ENCODE assay signal across 8 mouse cellular contexts in genomic region chr8:4259125-4259804, GRCm38 (mm10). TPM values are rescaled to one million over a fixed set of nuclear protein-coding genes. Genes with fewer than 3 reads are reported as not detected.
A peak's percentile ranks its signal among the peaks of the same experiment; 100 is the strongest.
DNase-seq lines count a peak whose midpoint lies in the region; ATAC-seq and TF ChIP-seq lines count a peak whose summit lies in the region.

Ctxn1 (minus strand) TSS chr8:4259274.

- no peak for TF ChIP-seq CTCF in E14TG2a.4 (conservative IDR thresholded peaks at IDR 0.05; ENCODE audit: low read length)
- no peak for TF ChIP-seq CTCF in testis, adult 2 months (IDR thresholded peaks at IDR 0.05; ENCODE audit: control insufficient read depth, insufficient read depth, insufficient replicate concordance, low read depth, low read length)

- peak within 1 kb of the TSS; percentile 61 for H3K4me2 ChIP-seq in forebrain, embryonic 12.5 days
- peak within 1 kb of the TSS; percentile 91 for H3K4me2 ChIP-seq in heart, embryonic 16.5 days (ENCODE audit: low read depth, low read length)
- H3K4me2 ChIP-seq in liver, embryonic 16.5 days (ENCODE audit: low read depth, low read length) = peak within 1 kb of the TSS; percentile 100
- H3K4me2 ChIP-seq in neural tube, embryonic 13.5 days = peak within 1 kb of the TSS; percentile 72

- H3K27me3 ChIP-seq in E14TG2a.4 (ENCODE audit: insufficient read depth, low read length) = no peaks in the 10 kb centered on the region
- no peaks in the 10 kb centered on the region for H3K27me3 ChIP-seq in forebrain, embryonic 12.5 days
- no peaks in the 10 kb centered on the region for H3K27me3 ChIP-seq in heart, embryonic 16.5 days (ENCODE audit: control insufficient read depth, insufficient read depth, low read length)
- no peaks in the 10 kb centered on the region for H3K27me3 ChIP-seq in liver, embryonic 16.5 days (ENCODE audit: control insufficient read depth, insufficient read depth, low read depth, low read length)
- H3K27me3 ChIP-seq in neural tube, embryonic 13.5 days = no peaks in the 10 kb centered on the region
- H3K27me3 ChIP-seq in testis, adult 2 months (ENCODE audit: control insufficient read depth, insufficient read depth, low read length) = no peaks in the 10 kb centered on the region

- ATAC-seq in forebrain, embryonic 12.5 days (ENCODE audit: low FRiP score) = peak; percentile 94
- ATAC-seq in heart, embryonic 16.5 days (replicated peaks; ENCODE audit: extremely low read depth, insufficient read depth, low FRiP score) = peak; percentile 93
- peak; percentile 96 for ATAC-seq in liver, embryonic 16.5 days (ENCODE audit: low read depth)
- peak; percentile 92 for ATAC-seq in neural tube, embryonic 13.5 days (ENCODE audit: low read depth)

- peak within 1 kb of the TSS; percentile 97 for H3K27ac ChIP-seq in forebrain, embryonic 12.5 days
- peak within 1 kb of the TSS; percentile 52 for H3K27ac ChIP-seq in heart, embryonic 16.5 days (ENCODE audit: low read length)
- peak within 1 kb of the TSS; percentile 50; the same call in 1 of the 2 replicates for H3K27ac ChIP-seq in liver, embryonic 16.5 days (ENCODE audit: low read length)
- H3K27ac ChIP-seq in neural tube, embryonic 13.5 days (replicated peaks) = peak within 1 kb of the TSS; percentile 97
- peak within 1 kb of the TSS; percentile 84 for H3K27ac ChIP-seq in testis, adult 2 months (ENCODE audit: control insufficient read depth, insufficient read depth, low read depth, low read length)

- TF ChIP-seq POLR2A in testis, adult 2 months (IDR thresholded peaks at IDR 0.05; ENCODE audit: control insufficient read depth, low read depth, low read length) = peak; percentile 52; the same call in 1 of the 2 replicates

- H3K4me3 ChIP-seq in E14TG2a.4 (replicated peaks; ENCODE audit: low read length) = peak within 1 kb of the TSS; percentile 84
- peak within 1 kb of the TSS; percentile 83 for H3K4me3 ChIP-seq in forebrain, embryonic 12.5 days (replicated peaks)
- H3K4me3 ChIP-seq in heart, embryonic 16.5 days (ENCODE audit: low read length) = peak within 1 kb of the TSS; percentile 73
- peak within 1 kb of the TSS; percentile 67 for H3K4me3 ChIP-seq in liver, embryonic 16.5 days (ENCODE audit: low read depth, low read length)
- peak within 1 kb of the TSS; percentile 78 for H3K4me3 ChIP-seq in neural tube, embryonic 13.5 days
- peak within 1 kb of the TSS; percentile 91 for H3K4me3 ChIP-seq in testis, adult 2 months (ENCODE audit: control insufficient read depth, low read depth, low read length)

- H3K9me3 ChIP-seq in E14TG2a.4 (ENCODE audit: low read length) = no peaks in the 10 kb centered on the region
- no peaks in the 10 kb centered on the region for H3K9me3 ChIP-seq in forebrain, embryonic 12.5 days
- no peaks in the 10 kb centered on the region for H3K9me3 ChIP-seq in heart, embryonic 16.5 days (replicated peaks; ENCODE audit: control insufficient read depth, low read length)
- H3K9me3 ChIP-seq in liver, embryonic 16.5 days (replicated peaks; ENCODE audit: control insufficient read depth, low read length) = no peaks in the 10 kb centered on the region
- no peaks in the 10 kb centered on the region for H3K9me3 ChIP-seq in neural tube, embryonic 13.5 days

- peaks cover 87% of the 10 kb centered on the region for H3K36me3 ChIP-seq in E14TG2a.4 (ENCODE audit: insufficient read depth, low read length)
- H3K36me3 ChIP-seq in forebrain, embryonic 12.5 days (replicated peaks) = peaks cover 80% of the 10 kb centered on the region
- peaks cover 53% of the 10 kb centered on the region for H3K36me3 ChIP-seq in heart, embryonic 16.5 days (ENCODE audit: control insufficient read depth, insufficient read depth)
- peaks cover 5% of the 10 kb centered on the region for H3K36me3 ChIP-seq in liver, embryonic 16.5 days (ENCODE audit: control insufficient read depth, insufficient read depth)
- H3K36me3 ChIP-seq in neural tube, embryonic 13.5 days = peaks cover 75% of the 10 kb centered on the region
- no peaks in the 10 kb centered on the region for H3K36me3 ChIP-seq in testis, adult 2 months (ENCODE audit: control insufficient read depth, insufficient read depth, low read length)

- H3K4me1 ChIP-seq in E14TG2a.4 (replicated peaks; ENCODE audit: low read depth, low read length) = peaks cover 33% of the 10 kb centered on the region
- H3K4me1 ChIP-seq in forebrain, embryonic 12.5 days = peaks cover 32% of the 10 kb centered on the region
- H3K4me1 ChIP-seq in heart, embryonic 16.5 days (ENCODE audit: control insufficient read depth, insufficient read depth, low read length) = peaks cover 8% of the 10 kb centered on the region
- peaks cover 15% of the 10 kb centered on the region for H3K4me1 ChIP-seq in liver, embryonic 16.5 days (ENCODE audit: control insufficient read depth, low read depth, low read length)
- H3K4me1 ChIP-seq in neural tube, embryonic 13.5 days (replicated peaks) = peaks cover 41% of the 10 kb centered on the region
- H3K4me1 ChIP-seq in testis, adult 2 months (ENCODE audit: control insufficient read depth, insufficient read depth, low read length) = peaks cover 13% of the 10 kb centered on the region

- peak within 1 kb of the TSS; percentile 90 for H3K9ac ChIP-seq in forebrain, embryonic 12.5 days
- peak within 1 kb of the TSS; percentile 73 for H3K9ac ChIP-seq in heart, embryonic 16.5 days (ENCODE audit: low read length)
- H3K9ac ChIP-seq in liver, embryonic 16.5 days (ENCODE audit: low read depth, low read length) = peak within 1 kb of the TSS; percentile 60
- H3K9ac ChIP-seq in neural tube, embryonic 13.5 days = peak within 1 kb of the TSS; percentile 89

- 7% methylated on average over 33 of the region's 33 CpGs for WGBS in forebrain, embryonic 12.5 days
- 6% methylated on average over 31 of the region's 33 CpGs for WGBS in heart, embryonic 16.5 days
- 10% methylated on average over 33 of the region's 33 CpGs for WGBS in liver, embryonic 16.5 days (ENCODE audit: insufficient replicate concordance)
- WGBS in neural tube, embryonic 13.5 days = 5% methylated on average over 33 of the region's 33 CpGs

- DNase-seq in c-Kit-positive CD71-positive TER-119-negative erythroid progenitor cells, embryonic 14.5 days (ENCODE audit: low read depth) = peak; percentile 88
- DNase-seq in kidney, postnatal 36 days = peak; percentile 97 to 99

RNA-seq across cellular contexts. Expression of gene Ctxn1, which starts in this region (rescaled TPM):
- 189 and 199 TPM in 2 replicates for polyA plus RNA-seq in forebrain, embryonic 12.5 days (2016; fragmentation: Nextera tagmentation; extraction: Ambion mirVana)
- 27.5 and 28.4 TPM in 2 replicates for polyA plus RNA-seq in heart, embryonic 16.5 days (2015; fragmentation: Nextera tagmentation; extraction: Ambion mirVana)
- polyA plus RNA-seq in liver, embryonic 16.5 days (2015; fragmentation: Nextera tagmentation; extraction: Ambion mirVana) = 1.3 and 1.5 TPM in 2 replicates
- 276 and 301 TPM in 2 replicates for polyA plus RNA-seq in neural tube, embryonic 13.5 days (2015; fragmentation: Nextera tagmentation; extraction: Ambion mirVana)
- 66.4 and 66.8 TPM in 2 replicates for polyA plus RNA-seq in testis, adult 2 months (2012; rRNA removed)

Comparison
In these comparisons a context has a peak if more than half of its experiments do, and no peak if none do; other contexts are left out.
1. Peak in every context shown above with its lines: DNase-seq, ATAC-seq, H3K4me3 ChIP-seq and H3K27ac ChIP-seq.
2. RNA of gene Ctxn1 (polyA plus RNA-seq): 276 to 301 TPM in neural tube, embryonic 13.5 days, 189 to 199 TPM in forebrain, embryonic 12.5 days, 66.4 to 66.8 TPM in testis, adult 2 months and 27.5 to 28.4 TPM in heart, embryonic 16.5 days; 1.3 to 1.5 TPM in liver, embryonic 16.5 days; every median in the first group is over 10 times any median in the second.